Mouse (Mus musculus): ENCODE measurements at regions not wholly inside any gene's neighbourhood (a gene's known extent, or its start where the extent isn't known, plus 50 kb on each side); places are given as distances from the start of the nearest gene placed in this dataset.

GRCm38 (mm10) chr8:126806591-126806990 is 139.1 kb downstream of the Tomm20 start:
- no peak overlapping the region for H3K4me3 ChIP-seq (replicated peaks; ENCODE audit: control insufficient read depth, low read depth, low read length)
- TF ChIP-seq POLR2A (IDR thresholded peaks at IDR 0.05; ENCODE audit: borderline replicate concordance, control insufficient read depth, low read depth, low read length) (no peak), CTCF (IDR thresholded peaks at IDR 0.05; ENCODE audit: control insufficient read depth, insufficient read depth, low read length) (no peak)
- peaks cover 24% of the 10 kb centered on the region for H3K4me1 ChIP-seq (ENCODE audit: control insufficient read depth, insufficient read depth, low read length)
- 83% methylated on average over 2 of the region's 2 CpGs for WGBS
- peak overlapping the region; percentile 85 for H3K27ac ChIP-seq (ENCODE audit: control insufficient read depth, insufficient read depth, low read depth, low read length, poor library complexity)

- TF ChIP-seq POLR2A (IDR thresholded peaks at IDR 0.05; ENCODE audit: borderline replicate concordance, control insufficient read depth, low read depth, low read length) (no peak), CTCF (IDR thresholded peaks at IDR 0.05; ENCODE audit: control insufficient read depth, insufficient read depth, low read length) (no peak)
- Histone ChIP-seq H3K27ac (ENCODE audit: control insufficient read depth, insufficient read depth, low read depth, low read length, poor library complexity) (peak overlapping the region; percentile 85), H3K4me3 (replicated peaks; ENCODE audit: control insufficient read depth, low read depth, low read length) (no peak overlapping the region), H3K4me1 (ENCODE audit: control insufficient read depth, insufficient read depth, low read length) (peaks cover 24% of the 10 kb centered on the region)
- WGBS = 26% methylated on average over 3 of the region's 3 CpGs
These were observed 139.5 kb downstream of the Tomm20 start for GRCm38 (mm10) chr8:126806181-126806560.

GRCm38 (mm10) chr8:126805365-126806180 is 140.1 kb downstream of the Tomm20 start:
- 39% methylated on average over 13 of the region's 13 CpGs for WGBS
- Histone ChIP-seq H3K4me1 (ENCODE audit: control insufficient read depth, insufficient read depth, low read length) (peaks cover 24% of the 10 kb centered on the region), H3K4me3 (replicated peaks; ENCODE audit: control insufficient read depth, low read depth, low read length) (no peak overlapping the region), H3K27ac (ENCODE audit: control insufficient read depth, insufficient read depth, low read depth, low read length, poor library complexity) (peak overlapping the region; percentile 85)
- TF ChIP-seq POLR2A (IDR thresholded peaks at IDR 0.05; ENCODE audit: borderline replicate concordance, control insufficient read depth, low read depth, low read length) = no peak
- TF ChIP-seq CTCF (IDR thresholded peaks at IDR 0.05; ENCODE audit: control insufficient read depth, insufficient read depth, low read length) = no peak

GRCm38 (mm10) chr8:126804115-126804514 is 141.5 kb downstream of the Tomm20 start:
- peak overlapping the region; percentile 84 for H3K27ac ChIP-seq (ENCODE audit: control insufficient read depth, insufficient read depth, low read depth, low read length, poor library complexity)
- 9% methylated on average over 7 of the region's 7 CpGs for WGBS
- H3K4me3 ChIP-seq (replicated peaks; ENCODE audit: control insufficient read depth, low read depth, low read length) = no peak overlapping the region
- TF ChIP-seq POLR2A (IDR thresholded peaks at IDR 0.05; ENCODE audit: borderline replicate concordance, control insufficient read depth, low read depth, low read length) (no peak), CTCF (IDR thresholded peaks at IDR 0.05; ENCODE audit: control insufficient read depth, insufficient read depth, low read length) (no peak)
- peaks cover 24% of the 10 kb centered on the region for H3K4me1 ChIP-seq (ENCODE audit: control insufficient read depth, insufficient read depth, low read length)

GRCm38 (mm10) chr8:126802641-126803040 is 143.0 kb downstream of the Tomm20 start:
- WGBS = 10% methylated on average over 4 of the region's 4 CpGs
- no peak for TF ChIP-seq CTCF (IDR thresholded peaks at IDR 0.05; ENCODE audit: control insufficient read depth, insufficient read depth, low read length)
- TF ChIP-seq POLR2A (IDR thresholded peaks at IDR 0.05; ENCODE audit: borderline replicate concordance, control insufficient read depth, low read depth, low read length) = no peak
- H3K4me3 ChIP-seq (replicated peaks; ENCODE audit: control insufficient read depth, low read depth, low read length) = no peak overlapping the region
- H3K4me1 ChIP-seq (ENCODE audit: control insufficient read depth, insufficient read depth, low read length) = peaks cover 27% of the 10 kb centered on the region
- peak overlapping the region; percentile 45 for H3K27ac ChIP-seq (ENCODE audit: control insufficient read depth, insufficient read depth, low read depth, low read length, poor library complexity)

GRCm38 (mm10) chr8:126800976-126801375 is 144.7 kb downstream of the Tomm20 start:
- Histone ChIP-seq H3K4me1 (ENCODE audit: control insufficient read depth, insufficient read depth, low read length) (peaks cover 26% of the 10 kb centered on the region), H3K4me3 (replicated peaks; ENCODE audit: control insufficient read depth, low read depth, low read length) (no peak overlapping the region), H3K27ac (ENCODE audit: control insufficient read depth, insufficient read depth, low read depth, low read length, poor library complexity) (no peak overlapping the region)
- TF ChIP-seq CTCF (IDR thresholded peaks at IDR 0.05; ENCODE audit: control insufficient read depth, insufficient read depth, low read length) = no peak
- TF ChIP-seq POLR2A (IDR thresholded peaks at IDR 0.05; ENCODE audit: borderline replicate concordance, control insufficient read depth, low read depth, low read length) = no peak
- WGBS = 72% methylated on average over 6 of the region's 6 CpGs

GRCm38 (mm10) chr8:126797571-126798334 is 147.9 kb downstream of the Tomm20 start:
- TF ChIP-seq CTCF (IDR thresholded peaks at IDR 0.05; ENCODE audit: control insufficient read depth, insufficient read depth, low read length) = no peak
- no peak for TF ChIP-seq POLR2A (IDR thresholded peaks at IDR 0.05; ENCODE audit: borderline replicate concordance, control insufficient read depth, low read depth, low read length)
- Histone ChIP-seq H3K4me3 (replicated peaks; ENCODE audit: control insufficient read depth, low read depth, low read length) (no peak overlapping the region), H3K4me1 (ENCODE audit: control insufficient read depth, insufficient read depth, low read length) (peaks cover 16% of the 10 kb centered on the region), H3K27ac (ENCODE audit: control insufficient read depth, insufficient read depth, low read depth, low read length, poor library complexity) (peak overlapping the region; percentile 4)
- 79% methylated on average over 9 of the region's 9 CpGs for WGBS

GRCm38 (mm10) chr8:126793657-126794056 is 152.0 kb downstream of the Tomm20 start:
- WGBS = 56% methylated on average over 3 of the region's 3 CpGs
- Histone ChIP-seq H3K27ac (ENCODE audit: control insufficient read depth, insufficient read depth, low read depth, low read length, poor library complexity) (no peak overlapping the region), H3K4me3 (replicated peaks; ENCODE audit: control insufficient read depth, low read depth, low read length) (no peak overlapping the region), H3K4me1 (ENCODE audit: control insufficient read depth, insufficient read depth, low read length) (peaks cover 10% of the 10 kb centered on the region)
- TF ChIP-seq CTCF (IDR thresholded peaks at IDR 0.05; ENCODE audit: control insufficient read depth, insufficient read depth, low read length) (no peak), POLR2A (IDR thresholded peaks at IDR 0.05; ENCODE audit: borderline replicate concordance, control insufficient read depth, low read depth, low read length) (no peak)

Measured in bone marrow, adult 2 months (tissue).